ENCODE assay signal across 26 mouse cellular contexts in genomic region chr4:88655461-88655860, GRCm38 (mm10). TPM values are rescaled to one million over a fixed set of nuclear protein-coding genes. Genes with fewer than 3 reads are reported as not detected.
DNase-seq lines count a peak whose midpoint lies in the region; ATAC-seq and TF ChIP-seq lines count a peak whose summit lies in the region.
"Had no signal": no experiment of that assay in that cellular context is flagged by ENCODE, and none has a peak within 500 bp of the region (broad histone marks: within the 10 kb centered on the region; RNA-seq: fewer than 3 reads in every experiment).

No protein-coding gene starts in this region.

- no peaks in the 10 kb centered on the region; the same call in 1 of the 2 replicates for H3K9me3 ChIP-seq in kidney, embryonic 16.5 days (ENCODE audit: low read length)
- no peaks in the 10 kb centered on the region for H3K9me3 ChIP-seq in neural tube, embryonic 15.5 days (replicated peaks)
- H3K9me3 ChIP-seq: embryonic facial prominence, embryonic 12.5 days; forebrain, embryonic 15.5 days; G1E; hindbrain, embryonic 15.5 days had no signal

- no peak overlapping the region for H3K27ac ChIP-seq in kidney, adult 2 months (ENCODE audit: insufficient read depth, low read depth, low read length)
- H3K27ac ChIP-seq in kidney, embryonic 16.5 days (ENCODE audit: low read length) = no peak overlapping the region
- no peak overlapping the region for H3K27ac ChIP-seq in neural tube, embryonic 15.5 days (replicated peaks)
- H3K27ac ChIP-seq: embryonic facial prominence, embryonic 12.5 days; forebrain, embryonic 15.5 days; heart, embryonic 13.5 days; hindbrain, embryonic 15.5 days had no signal

- H3K4me1 ChIP-seq in kidney, adult 2 months (ENCODE audit: control insufficient read depth, insufficient read depth, low read length) = no peaks in the 10 kb centered on the region
- no peaks in the 10 kb centered on the region for H3K4me1 ChIP-seq in kidney, embryonic 16.5 days (ENCODE audit: insufficient read depth, low read length)
- no peaks in the 10 kb centered on the region for H3K4me1 ChIP-seq in neural tube, embryonic 15.5 days
- H3K4me1 ChIP-seq: embryonic facial prominence, embryonic 12.5 days; forebrain, embryonic 15.5 days; heart, embryonic 13.5 days; hindbrain, embryonic 15.5 days had no signal

- no peak overlapping the region for H3K4me2 ChIP-seq in kidney, embryonic 16.5 days (replicated peaks; ENCODE audit: low read depth, low read length)
- H3K4me2 ChIP-seq in neural tube, embryonic 15.5 days = no peak overlapping the region
- H3K4me2 ChIP-seq: embryonic facial prominence, embryonic 12.5 days; forebrain, embryonic 15.5 days; heart, embryonic 13.5 days; hindbrain, embryonic 15.5 days had no signal

- H3K9ac ChIP-seq in kidney, embryonic 16.5 days (replicated peaks; ENCODE audit: low read length) = no peak overlapping the region
- H3K9ac ChIP-seq in neural tube, embryonic 15.5 days (replicated peaks) = no peak overlapping the region
- H3K9ac ChIP-seq: embryonic facial prominence, embryonic 12.5 days; forebrain, embryonic 15.5 days; heart, embryonic 13.5 days; hindbrain, embryonic 15.5 days had no signal

- H3K4me3 ChIP-seq in kidney, adult 2 months (ENCODE audit: insufficient read depth, low read depth, low read length) = no peak overlapping the region
- H3K4me3 ChIP-seq in kidney, embryonic 16.5 days (ENCODE audit: low read length) = no peak overlapping the region
- no peak overlapping the region for H3K4me3 ChIP-seq in neural tube, embryonic 15.5 days (replicated peaks)
- H3K4me3 ChIP-seq: embryonic facial prominence, embryonic 12.5 days; forebrain, embryonic 15.5 days; heart, embryonic 13.5 days; hindbrain, embryonic 15.5 days had no signal

- H3K36me3 ChIP-seq in kidney, adult 2 months (ENCODE audit: control insufficient read depth, insufficient read depth, low read length) = no peaks in the 10 kb centered on the region
- no peaks in the 10 kb centered on the region for H3K36me3 ChIP-seq in kidney, embryonic 16.5 days (ENCODE audit: insufficient read depth, low read length)
- no peaks in the 10 kb centered on the region for H3K36me3 ChIP-seq in neural tube, embryonic 15.5 days
- H3K36me3 ChIP-seq: embryonic facial prominence, embryonic 12.5 days; forebrain, embryonic 15.5 days; G1E; heart, embryonic 13.5 days; hindbrain, embryonic 15.5 days had no signal

- DNase-seq in kidney, adult 2 months = peak; percentile 21
- DNase-seq in kidney, adult 9 months = peak; percentile 26
- peak; percentile 25 to 58 for DNase-seq in kidney, postnatal 25 days
- DNase-seq in gastrocnemius, postnatal 25 days = no peak
- DNase-seq: adrenal gland, adult 8-10 months; cerebellum, adult 11 months; cerebellum, adult 9-10 months; cerebellum, postnatal 25 days; gastrocnemius, postnatal 10 days; heart, postnatal 36 days had no signal

- ATAC-seq in kidney, embryonic 16.5 days (ENCODE audit: low FRiP score, low TSS enrichment) = no peak
- no peak for ATAC-seq in neural tube, embryonic 15.5 days (ENCODE audit: low FRiP score)
- ATAC-seq: forebrain, embryonic 15.5 days had no signal

- no peak for TF ChIP-seq POLR2A in kidney, adult 2 months (IDR thresholded peaks at IDR 0.05; ENCODE audit: low read depth, low read length)

- TF ChIP-seq CTCF in kidney, adult 2 months (conservative IDR thresholded peaks at IDR 0.05; ENCODE audit: insufficient read depth, insufficient read length, low read depth, low read length) = no peak

- 30% methylated on average over 1 of the region's 1 CpGs for WGBS in kidney, adult 2 months
- 61% methylated on average over 1 of the region's 1 CpGs for WGBS in kidney, embryonic 16.5 days
- WGBS in neural tube, embryonic 15.5 days = 66% methylated on average over 1 of the region's 1 CpGs

- H3K27me3 ChIP-seq in kidney, adult 2 months (replicated peaks; ENCODE audit: control insufficient read depth, insufficient read depth, low read length) = no peaks in the 10 kb centered on the region
- H3K27me3 ChIP-seq in kidney, embryonic 16.5 days (ENCODE audit: insufficient read depth, low read length) = no peaks in the 10 kb centered on the region
- H3K27me3 ChIP-seq in neural tube, embryonic 15.5 days (replicated peaks) = no peaks in the 10 kb centered on the region
- H3K27me3 ChIP-seq: embryonic facial prominence, embryonic 12.5 days; forebrain, embryonic 15.5 days; heart, embryonic 13.5 days; hindbrain, embryonic 15.5 days had no signal

RNA-seq across cellular contexts. Expression of gene Ifna13, which starts 11.2 kb away (rescaled TPM):
- not detected in 2 replicates for polyA plus RNA-seq in kidney, adult 2 months (2012; rRNA removed)
- not detected in 2 replicates for polyA plus RNA-seq in kidney, embryonic 16.5 days (2015; fragmentation: Nextera tagmentation; extraction: Ambion mirVana)
- not detected in 2 replicates for polyA plus RNA-seq in neural tube, embryonic 15.5 days (2015; fragmentation: Nextera tagmentation; extraction: Ambion mirVana)
- total RNA-seq in gastrocnemius, postnatal 25 days (2021) = not detected
- total RNA-seq: adrenal gland, adult 8-10 months; adrenal gland, postnatal 4 days; G1E; gastrocnemius, postnatal 10 days; heart, adult 8-10 months; heart, postnatal 36 days had no signal
- polyA plus RNA-seq: brain, embryonic 14.5 days; cortical plate, adult 2 months; embryonic facial prominence, embryonic 12.5 days; forebrain, embryonic 11.5 days; forebrain, embryonic 15.5 days; frontal cortex, adult 2 months; G1E; gonadal fat pad, adult 2 months; heart, embryonic 13.5 days; heart, postnatal 0 days; hindbrain, embryonic 11.5 days; hindbrain, embryonic 15.5 days had no signal

RNA-seq across cellular contexts. Expression of gene C87499, which starts 21.2 kb away (rescaled TPM):
- polyA plus RNA-seq in kidney, adult 2 months (2012; rRNA removed) = not detected in 2 replicates
- not detected in 2 replicates for polyA plus RNA-seq in kidney, embryonic 16.5 days (2015; fragmentation: Nextera tagmentation; extraction: Ambion mirVana)
- polyA plus RNA-seq in neural tube, embryonic 15.5 days (2015; fragmentation: Nextera tagmentation; extraction: Ambion mirVana) = not detected in 2 replicates
- total RNA-seq in gastrocnemius, postnatal 25 days (2021) = not detected
- total RNA-seq: adrenal gland, adult 8-10 months; adrenal gland, postnatal 4 days; gastrocnemius, postnatal 10 days; heart, adult 8-10 months; heart, postnatal 36 days had no signal
- polyA plus RNA-seq: brain, embryonic 14.5 days; cortical plate, adult 2 months; embryonic facial prominence, embryonic 12.5 days; forebrain, embryonic 11.5 days; forebrain, embryonic 15.5 days; frontal cortex, adult 2 months; G1E; gonadal fat pad, adult 2 months; heart, embryonic 13.5 days; heart, postnatal 0 days; hindbrain, embryonic 11.5 days; hindbrain, embryonic 15.5 days had no signal

RNA-seq across cellular contexts. Expression of gene Ifna16, which starts 21.3 kb away (rescaled TPM):
- not detected in 2 replicates for polyA plus RNA-seq in kidney, adult 2 months (2012; rRNA removed)
- polyA plus RNA-seq in kidney, embryonic 16.5 days (2015; fragmentation: Nextera tagmentation; extraction: Ambion mirVana) = not detected in 2 replicates
- not detected in 2 replicates for polyA plus RNA-seq in neural tube, embryonic 15.5 days (2015; fragmentation: Nextera tagmentation; extraction: Ambion mirVana)
- not detected for total RNA-seq in gastrocnemius, postnatal 25 days (2021)
- total RNA-seq: adrenal gland, adult 8-10 months; adrenal gland, postnatal 4 days; G1E; gastrocnemius, postnatal 10 days; heart, adult 8-10 months; heart, postnatal 36 days had no signal
- polyA plus RNA-seq: brain, embryonic 14.5 days; cortical plate, adult 2 months; embryonic facial prominence, embryonic 12.5 days; forebrain, embryonic 11.5 days; forebrain, embryonic 15.5 days; frontal cortex, adult 2 months; G1E; gonadal fat pad, adult 2 months; heart, embryonic 13.5 days; heart, postnatal 0 days; hindbrain, embryonic 11.5 days; hindbrain, embryonic 15.5 days had no signal

RNA-seq across cellular contexts. Expression of gene Ifna2, which starts 28.3 kb away (rescaled TPM):
- polyA plus RNA-seq in kidney, adult 2 months (2012; rRNA removed) = not detected in 2 replicates
- not detected in 2 replicates for polyA plus RNA-seq in kidney, embryonic 16.5 days (2015; fragmentation: Nextera tagmentation; extraction: Ambion mirVana)
- not detected in 2 replicates for polyA plus RNA-seq in neural tube, embryonic 15.5 days (2015; fragmentation: Nextera tagmentation; extraction: Ambion mirVana)
- not detected for total RNA-seq in gastrocnemius, postnatal 25 days (2021)
- total RNA-seq: adrenal gland, adult 8-10 months; adrenal gland, postnatal 4 days; G1E; gastrocnemius, postnatal 10 days; heart, adult 8-10 months; heart, postnatal 36 days had no signal
- polyA plus RNA-seq: brain, embryonic 14.5 days; cortical plate, adult 2 months; embryonic facial prominence, embryonic 12.5 days; forebrain, embryonic 11.5 days; forebrain, embryonic 15.5 days; frontal cortex, adult 2 months; G1E; gonadal fat pad, adult 2 months; heart, embryonic 13.5 days; heart, postnatal 0 days; hindbrain, embryonic 11.5 days; hindbrain, embryonic 15.5 days had no signal

RNA-seq across cellular contexts. Expression of gene Ifnab, which starts 35.7 kb away (rescaled TPM):
- not detected in 2 replicates for polyA plus RNA-seq in kidney, adult 2 months (2012; rRNA removed)
- not detected in 2 replicates for polyA plus RNA-seq in kidney, embryonic 16.5 days (2015; fragmentation: Nextera tagmentation; extraction: Ambion mirVana)
- not detected in 2 replicates for polyA plus RNA-seq in neural tube, embryonic 15.5 days (2015; fragmentation: Nextera tagmentation; extraction: Ambion mirVana)
- not detected for total RNA-seq in gastrocnemius, postnatal 25 days (2021)
- total RNA-seq: adrenal gland, adult 8-10 months; adrenal gland, postnatal 4 days; G1E; gastrocnemius, postnatal 10 days; heart, adult 8-10 months; heart, postnatal 36 days had no signal
- polyA plus RNA-seq: brain, embryonic 14.5 days; cortical plate, adult 2 months; embryonic facial prominence, embryonic 12.5 days; forebrain, embryonic 11.5 days; forebrain, embryonic 15.5 days; frontal cortex, adult 2 months; G1E; gonadal fat pad, adult 2 months; heart, embryonic 13.5 days; heart, postnatal 0 days; hindbrain, embryonic 11.5 days; hindbrain, embryonic 15.5 days had no signal
